Mouse (Mus musculus) lung, embryonic 15.5 days (tissue): ENCODE data around the gene Cant1. TPM values are rescaled to one million over a fixed set of nuclear protein-coding genes. Genes with fewer than 3 reads are reported as not detected.

Source experiments
- ATAC-seq: fragments of 200-750 bp; cut with Nextera tagmentation; 2 replicates; pipeline ENCODE4 v1.8.0; 2017; ENCODE audit warnings: moderate number of reproducible peaks, borderline replicate concordance; ENCODE audit not compliant: low FRiP score, low TSS enrichment; ENCODE audit errors: extremely low read depth
- H3K27ac ChIP-seq: fragments of 300-500 bp; sonication (generic); 2 replicates; pipeline ENCODE4 v1.5.1; 2015; ENCODE audit warnings: moderate library complexity, mild to moderate bottlenecking, inconsistent platforms
- H3K27me3 ChIP-seq: fragments of 300-500 bp; sonication (generic); 2 replicates; pipeline ENCODE4 v1.6.1; 2015; ENCODE audit warnings: inconsistent platforms
- H3K36me3 ChIP-seq: fragments of 300-500 bp; sonication (generic); 2 replicates; pipeline ENCODE4 v1.6.1; 2015; ENCODE audit warnings: inconsistent platforms
- H3K4me1 ChIP-seq: fragments of 300-500 bp; sonication (generic); 2 replicates; pipeline ENCODE4 v1.6.1; 2015; ENCODE audit warnings: inconsistent platforms
- H3K4me2 ChIP-seq: fragments of 300-500 bp; sonication (generic); 2 replicates; pipeline ENCODE4 v1.6.1; 2015; ENCODE audit warnings: inconsistent platforms, mild to moderate bottlenecking, moderate library complexity
- H3K4me3 ChIP-seq: fragments of 300-500 bp; sonication (generic); 2 replicates; pipeline ENCODE4 v1.5.1; 2015; ENCODE audit warnings: mild to moderate bottlenecking, inconsistent platforms
- H3K9ac ChIP-seq: fragments of 300-500 bp; sonication (generic); 2 replicates; pipeline ENCODE4 v1.6.1; 2015; ENCODE audit warnings: inconsistent platforms
- H3K9me3 ChIP-seq: fragments of 300-500 bp; sonication (generic); 2 replicates; pipeline ENCODE4 v1.6.1; 2016; ENCODE audit warnings: inconsistent platforms
- WGBS: fragments of 180-500 bp; shearing (Covaris S2); methylation state at CpG from one replicate; pipeline ENCODE4 v1.1.7; 2015; 5-methylcytosine and 5-hydroxymethylcytosine counted together
- polyA plus RNA-seq: library from polyadenylated mRNA; unstranded; fragments of >200 nt; fragmentation: Nextera tagmentation; extraction: Ambion mirVana; gene quantifications from 2 replicates; pipeline ENCODE4 v1.2.1, GENCODE M21; 2015

Cant1 gene
- polyA plus RNA-seq, 1 experiment from 2014 or later: 33.7 TPM

DNA sequence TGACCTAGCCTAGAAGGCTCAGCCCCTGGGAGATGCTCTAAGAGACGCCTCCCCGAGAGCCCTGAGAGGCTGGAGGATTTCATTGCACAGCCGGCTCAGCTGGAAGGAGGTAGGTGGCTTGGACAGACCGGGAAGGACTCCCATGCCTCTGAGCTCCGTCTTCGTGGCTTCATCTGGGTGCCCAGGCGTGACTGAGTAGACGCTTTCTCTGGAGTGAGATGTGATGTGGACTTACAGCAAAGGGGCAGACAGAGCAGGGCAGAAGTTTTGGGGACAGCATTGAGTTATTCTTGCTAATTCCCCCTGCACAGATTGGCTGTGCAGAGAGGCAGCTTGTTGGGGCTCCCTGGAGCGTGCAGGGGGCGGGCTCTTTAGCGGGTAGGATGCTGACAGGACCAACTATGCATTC, 9.6 kb upstream of the Cant1 start:
- peaks cover 64% of the 10 kb centered on the region for H3K4me1 ChIP-seq
- H3K27ac ChIP-seq: peak overlapping the region; percentile 72
- peak; percentile 43; the same call in 1 of the 2 replicates for ATAC-seq
- H3K27me3 ChIP-seq: no peaks in the 10 kb centered on the region
- whole genome bisulfite sequencing: 5% methylated on average over 11 of the region's 11 CpGs
- no peaks in the 10 kb centered on the region for H3K9me3 ChIP-seq
- peak overlapping the region; percentile 35 for H3K4me3 ChIP-seq
- peak overlapping the region; percentile 58 for H3K4me2 ChIP-seq
- no peaks in the 10 kb centered on the region for H3K36me3 ChIP-seq
- H3K9ac ChIP-seq: peak overlapping the region; percentile 28; the same call in 1 of the 2 replicates

DNA sequence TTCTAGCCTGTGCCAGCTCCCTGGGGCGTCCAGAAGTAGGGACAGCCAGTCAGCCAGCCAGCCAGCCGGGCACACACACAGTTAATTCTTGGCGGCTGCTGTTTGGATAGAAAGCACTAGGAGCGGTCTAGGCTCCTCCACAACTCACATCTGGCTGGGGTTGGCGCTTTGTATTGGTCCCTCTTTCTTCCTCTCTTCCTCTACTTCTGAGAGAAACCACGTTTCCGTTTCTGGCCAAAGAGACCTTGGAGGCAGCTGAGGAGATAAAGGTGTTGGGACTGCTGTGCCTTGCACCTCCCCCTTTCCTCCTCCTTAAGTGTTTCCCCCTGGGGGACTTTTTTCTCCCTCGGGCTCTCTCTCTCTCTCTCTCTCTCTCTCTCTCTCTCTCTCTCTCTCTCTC, 9.1 kb upstream of the Cant1 start, which contains the start of gene C1qtnf1:
Gene C1qtnf1 (plus strand): TSS at position 218 of the 400 bp plus-strand sequence.
- Histone ChIP-seq H3K36me3 (no peaks in the 10 kb centered on the region), H3K4me2 (peak within 1 kb of the TSS; percentile 58), H3K4me3 (peak within 1 kb of the TSS; percentile 35), H3K27ac (peak within 1 kb of the TSS; percentile 72), H3K27me3 (no peaks in the 10 kb centered on the region), H3K9ac (peak within 1 kb of the TSS; percentile 28; the same call in 1 of the 2 replicates), H3K4me1 (peaks cover 64% of the 10 kb centered on the region), H3K9me3 (no peaks in the 10 kb centered on the region)
- peak; percentile 32; the same call in 1 of the 2 replicates for ATAC-seq
- under 1% methylated on average over 8 of the region's 8 CpGs for WGBS

DNA sequence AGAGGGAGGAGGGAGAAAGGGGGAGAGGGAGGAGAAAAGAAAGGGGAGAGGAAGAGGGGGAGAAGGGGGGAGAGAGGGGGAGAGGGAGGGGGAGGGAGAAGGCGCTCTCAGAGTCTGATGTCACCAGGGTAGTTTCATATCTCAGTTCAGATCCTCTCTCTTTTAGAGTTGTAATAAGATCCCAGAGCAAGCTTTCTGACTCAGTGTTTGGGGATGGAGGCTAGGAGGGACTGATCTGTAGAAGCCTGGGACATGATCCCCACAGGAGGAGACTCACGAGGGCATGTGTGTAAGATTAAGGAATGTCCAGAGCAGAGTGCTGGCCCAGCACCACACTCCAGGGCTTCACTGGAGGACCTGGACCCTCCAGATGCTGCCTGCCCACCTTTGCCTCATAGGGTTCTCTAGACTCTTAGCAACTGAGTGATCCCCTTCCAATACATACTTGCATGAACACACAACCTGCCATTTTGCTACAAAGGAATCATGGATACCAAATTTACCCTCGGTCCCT, 8.4 kb upstream of the Cant1 start:
- WGBS: 22% methylated on average over 3 of the region's 3 CpGs
- Histone ChIP-seq H3K9me3 (no peaks in the 10 kb centered on the region), H3K9ac (no peak overlapping the region), H3K27me3 (no peaks in the 10 kb centered on the region), H3K4me3 (no peak overlapping the region), H3K4me1 (peaks cover 63% of the 10 kb centered on the region), H3K36me3 (no peaks in the 10 kb centered on the region), H3K27ac (peak overlapping the region; percentile 37; the same call in 1 of the 2 replicates), H3K4me2 (peak overlapping the region; percentile 58)
- no peak for ATAC-seq

DNA sequence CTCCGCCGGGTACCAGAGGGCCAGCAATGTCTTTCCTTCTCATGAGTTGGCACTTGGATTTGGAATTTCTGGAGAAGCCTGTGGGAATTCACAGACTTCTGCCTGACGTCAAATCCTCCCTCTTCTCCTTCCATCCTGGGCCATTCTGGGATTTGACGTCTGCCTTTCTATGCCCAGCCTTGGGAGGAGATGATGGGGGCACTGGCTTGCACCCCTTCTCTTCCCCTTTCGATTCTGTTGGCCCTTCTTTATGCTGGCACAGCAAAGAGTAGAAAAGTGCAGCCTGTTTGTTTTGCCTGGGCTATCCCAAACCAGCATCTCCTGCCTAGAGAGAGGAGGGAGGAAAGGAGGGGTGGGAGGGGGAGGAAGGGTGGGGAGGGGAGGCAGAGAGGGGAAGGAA, 7.9 kb upstream of the Cant1 start:
- H3K36me3 ChIP-seq: no peaks in the 10 kb centered on the region
- no peak overlapping the region for H3K9ac ChIP-seq
- 62% methylated on average over 5 of the region's 5 CpGs for WGBS
- H3K4me2 ChIP-seq: no peak overlapping the region
- H3K4me3 ChIP-seq: no peak overlapping the region
- peaks cover 59% of the 10 kb centered on the region for H3K4me1 ChIP-seq
- no peaks in the 10 kb centered on the region for H3K9me3 ChIP-seq
- no peaks in the 10 kb centered on the region for H3K27me3 ChIP-seq
- no peak overlapping the region for H3K27ac ChIP-seq
- no peak for ATAC-seq

DNA sequence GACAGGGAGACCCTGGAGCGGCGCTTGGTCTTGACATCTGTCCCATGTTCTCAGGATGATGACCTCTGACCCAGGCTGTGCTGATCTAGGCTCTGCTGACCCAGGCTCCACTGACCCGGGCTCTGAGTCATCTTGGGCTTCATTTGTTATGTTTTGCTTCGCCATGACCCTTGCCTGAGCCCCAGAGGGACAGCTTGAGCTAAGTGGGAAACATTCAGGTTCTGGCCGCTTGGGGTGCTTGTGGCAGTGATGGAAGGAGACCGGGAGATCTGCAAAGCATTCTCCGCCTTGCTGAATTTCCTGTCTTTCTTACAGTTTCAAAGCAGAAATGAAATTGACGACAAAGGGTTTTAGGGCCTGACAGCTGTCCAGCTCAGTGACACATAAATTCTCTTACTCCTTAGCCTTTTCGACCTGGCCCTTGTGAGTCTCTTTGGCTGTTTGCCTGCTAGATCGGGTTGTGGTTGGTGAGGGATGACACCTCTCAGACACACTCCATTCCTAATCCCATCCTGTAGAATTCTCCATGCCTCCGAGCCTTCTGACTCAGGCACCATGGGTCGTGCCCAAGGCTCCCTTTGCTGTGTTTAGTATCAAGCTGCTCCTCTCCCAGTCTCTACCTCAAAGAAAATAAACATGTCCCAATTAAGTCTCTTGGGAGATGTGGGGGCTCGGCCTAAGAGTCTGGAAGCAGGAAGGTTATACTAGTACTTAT, 5.9 kb upstream of the Cant1 start:
- no peak overlapping the region for H3K4me3 ChIP-seq
- H3K36me3 ChIP-seq: no peaks in the 10 kb centered on the region
- no peak overlapping the region for H3K9ac ChIP-seq
- H3K4me1 ChIP-seq: peaks cover 45% of the 10 kb centered on the region
- no peak for ATAC-seq
- 30% methylated on average over 13 of the region's 13 CpGs for WGBS
- no peaks in the 10 kb centered on the region for H3K9me3 ChIP-seq
- peak overlapping the region; percentile 4; the same call in 1 of the 2 replicates for H3K27ac ChIP-seq
- H3K4me2 ChIP-seq: no peak overlapping the region
- H3K27me3 ChIP-seq: no peaks in the 10 kb centered on the region

DNA sequence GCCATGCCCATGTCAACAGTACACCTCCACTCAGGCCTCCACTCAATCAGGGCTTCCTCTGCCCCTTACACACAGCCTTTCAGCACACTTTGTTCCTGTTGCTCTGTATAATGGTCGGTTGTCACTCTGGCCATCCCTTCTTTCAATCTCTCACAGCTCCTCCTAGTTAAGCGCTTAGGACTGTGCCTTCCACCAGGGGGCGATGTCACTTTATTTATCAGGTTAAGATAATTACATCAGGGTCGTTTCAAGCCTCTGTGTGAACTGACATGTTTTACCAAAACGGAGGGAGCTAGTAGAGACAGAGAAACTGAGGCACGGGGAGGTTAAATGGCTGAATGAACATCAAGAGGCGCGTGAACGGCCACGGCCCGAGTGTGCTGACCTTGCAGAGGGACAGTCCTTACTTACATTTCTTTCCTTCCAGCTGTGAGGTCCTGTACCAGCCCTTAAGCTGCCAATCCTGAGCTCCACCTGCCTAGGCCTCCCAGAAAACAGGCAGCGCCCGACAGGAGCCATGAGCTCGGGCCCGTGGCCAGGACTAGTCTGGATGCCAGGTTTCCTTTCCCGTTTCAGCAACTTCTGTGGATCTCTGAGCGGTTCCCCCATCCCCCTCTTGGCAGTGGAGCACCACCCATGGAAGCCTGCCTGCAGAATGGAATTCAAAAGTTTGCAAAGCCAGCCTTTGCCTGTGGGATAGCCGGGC, 4.5 kb upstream of the Cant1 start:
- Histone ChIP-seq H3K27me3 (no peaks in the 10 kb centered on the region), H3K4me1 (peaks cover 37% of the 10 kb centered on the region), H3K9me3 (no peaks in the 10 kb centered on the region), H3K4me2 (peak overlapping the region; percentile 47), H3K4me3 (no peak overlapping the region), H3K36me3 (no peaks in the 10 kb centered on the region), H3K27ac (peak overlapping the region; percentile 21), H3K9ac (no peak overlapping the region)
- WGBS: 1% methylated on average over 18 of the region's 18 CpGs
- ATAC-seq: no peak

DNA sequence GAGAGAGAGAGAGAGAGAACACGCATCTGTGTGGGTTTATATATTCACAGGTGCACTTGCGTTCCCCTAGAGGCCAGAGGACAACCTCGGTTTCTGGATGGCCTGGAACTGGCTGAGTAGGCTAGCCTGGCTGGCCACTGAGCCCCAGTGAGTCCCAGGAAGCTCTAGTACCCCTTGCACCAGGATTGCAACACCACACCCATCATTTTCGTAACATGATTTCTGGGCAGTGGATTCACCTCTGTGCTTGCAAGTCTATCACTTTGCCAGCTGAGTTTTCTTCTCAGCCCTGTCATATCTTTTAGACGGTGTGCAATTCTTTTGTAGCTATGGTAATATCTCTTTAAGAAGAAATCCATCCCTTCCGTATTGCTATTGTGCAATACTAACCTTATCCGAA, 1.4 kb upstream of the Cant1 start:
- Histone ChIP-seq H3K36me3 (peaks cover under 1% of the 10 kb centered on the region; the same call in 1 of the 2 replicates), H3K9me3 (no peaks in the 10 kb centered on the region), H3K27ac (no peak overlapping the region), H3K9ac (no peak overlapping the region), H3K4me3 (no peak overlapping the region), H3K4me2 (no peak overlapping the region), H3K27me3 (no peaks in the 10 kb centered on the region), H3K4me1 (peaks cover 38% of the 10 kb centered on the region)
- ATAC-seq: no peak
- WGBS: 65% methylated on average over 7 of the region's 7 CpGs

DNA sequence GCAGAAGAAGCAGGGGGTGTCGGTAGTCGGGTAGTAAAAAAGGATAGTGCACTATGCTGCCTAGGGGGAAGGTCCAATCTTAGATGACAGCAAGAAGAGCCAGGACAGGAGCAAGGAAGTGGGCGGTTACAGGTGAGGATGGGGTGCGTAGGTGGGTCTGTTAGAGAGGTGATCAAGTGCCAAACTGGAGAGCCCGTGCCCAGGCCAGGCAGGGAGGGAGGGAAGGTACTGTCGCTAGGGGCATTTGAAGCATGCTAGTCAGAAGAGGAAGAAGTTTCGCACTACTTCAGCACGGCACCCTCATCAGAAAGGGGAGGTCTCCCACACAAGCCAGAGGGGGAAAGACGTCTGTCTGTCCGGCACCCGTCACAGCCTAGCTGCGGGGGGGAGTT, 448 bp downstream of the Cant1 start:
- ATAC-seq: no peak
- no peaks in the 10 kb centered on the region for H3K9me3 ChIP-seq
- no peaks in the 10 kb centered on the region for H3K27me3 ChIP-seq
- WGBS: 2% methylated on average over 12 of the region's 12 CpGs
- peaks cover 13% of the 10 kb centered on the region for H3K36me3 ChIP-seq
- H3K4me3 ChIP-seq: peak overlapping the region; percentile 80
- H3K9ac ChIP-seq: peak overlapping the region; percentile 87
- H3K4me1 ChIP-seq: peaks cover 20% of the 10 kb centered on the region
- H3K27ac ChIP-seq: peak overlapping the region; percentile 66
- H3K4me2 ChIP-seq: peak overlapping the region; percentile 76

DNA sequence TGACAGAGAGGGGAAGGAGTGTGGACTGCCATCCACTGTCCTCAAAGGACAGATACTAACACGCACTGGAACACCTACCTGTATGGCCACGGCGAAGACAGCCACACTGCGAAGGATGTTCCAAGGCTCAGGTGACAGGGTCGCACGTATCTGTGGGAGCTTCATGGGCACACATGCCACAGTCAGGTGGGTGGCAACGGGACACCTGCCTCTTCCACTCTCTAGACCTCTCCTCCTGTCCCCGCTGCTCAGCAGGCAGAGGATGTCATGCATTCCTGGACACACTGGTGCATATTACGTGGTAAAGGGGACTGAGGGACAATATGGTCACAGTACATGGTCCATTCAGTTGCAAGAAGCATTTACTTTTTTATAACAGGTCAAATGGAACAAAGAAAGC, 1.4 kb downstream of the Cant1 start:
- 92% methylated on average over 9 of the region's 9 CpGs for WGBS
- H3K4me1 ChIP-seq: peaks cover 16% of the 10 kb centered on the region
- H3K4me3 ChIP-seq: peak overlapping the region; percentile 80; the same call in 1 of the 2 replicates
- H3K27ac ChIP-seq: no peak overlapping the region
- peak overlapping the region; percentile 87 for H3K9ac ChIP-seq
- H3K4me2 ChIP-seq: peak overlapping the region; percentile 76
- H3K27me3 ChIP-seq: no peaks in the 10 kb centered on the region
- no peaks in the 10 kb centered on the region for H3K9me3 ChIP-seq
- ATAC-seq: no peak
- peaks cover 14% of the 10 kb centered on the region for H3K36me3 ChIP-seq

DNA sequence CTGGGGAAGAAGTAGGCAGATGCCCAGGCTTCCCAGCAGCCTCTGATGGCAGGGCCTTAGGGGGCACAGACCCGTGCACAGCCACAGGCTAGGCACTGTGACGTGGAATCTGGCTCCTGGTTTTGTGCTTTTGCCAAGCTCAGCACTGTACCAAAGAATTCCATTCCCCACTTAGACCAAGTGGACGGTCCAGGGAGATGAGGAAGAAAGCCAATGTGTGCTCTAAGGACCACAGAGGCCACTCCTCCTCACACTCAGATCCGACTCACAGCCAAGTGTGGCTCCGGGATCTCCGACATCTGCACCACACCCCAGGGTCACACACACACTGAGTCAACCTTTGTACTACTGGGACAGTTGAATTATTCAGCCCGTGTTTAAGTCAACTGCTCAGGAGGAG, 2.8 kb downstream of the Cant1 start:
- Histone ChIP-seq H3K4me1 (peaks cover 16% of the 10 kb centered on the region), H3K27ac (no peak overlapping the region), H3K4me3 (no peak overlapping the region), H3K27me3 (no peaks in the 10 kb centered on the region), H3K9ac (no peak overlapping the region), H3K9me3 (no peaks in the 10 kb centered on the region), H3K4me2 (no peak overlapping the region), H3K36me3 (peaks cover 18% of the 10 kb centered on the region)
- WGBS: 79% methylated on average over 7 of the region's 7 CpGs
- no peak for ATAC-seq

DNA sequence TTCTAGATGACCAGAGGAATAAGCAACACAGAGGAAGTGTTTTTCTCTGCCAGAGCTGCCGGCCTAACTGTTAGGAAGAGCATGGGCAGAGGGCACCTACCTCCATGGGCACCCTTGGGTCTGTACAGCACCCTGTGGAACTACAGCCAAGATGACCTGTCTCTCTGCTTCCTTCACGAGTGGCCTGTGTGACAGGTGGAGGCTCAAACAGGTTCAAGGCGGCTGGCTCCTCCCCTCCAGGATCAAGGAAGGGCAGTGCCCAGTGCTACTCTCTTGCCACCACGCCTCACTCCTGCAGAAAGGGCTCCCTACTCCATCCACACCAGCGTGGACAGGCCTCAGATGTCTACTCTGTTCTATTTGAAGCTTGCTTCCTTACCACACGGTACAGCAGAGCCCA, 3.3 kb downstream of the Cant1 start:
- no peaks in the 10 kb centered on the region for H3K9me3 ChIP-seq
- 82% methylated on average over 6 of the region's 6 CpGs for WGBS
- peaks cover 22% of the 10 kb centered on the region for H3K36me3 ChIP-seq
- ATAC-seq: no peak
- H3K27ac ChIP-seq: no peak overlapping the region
- H3K4me2 ChIP-seq: no peak overlapping the region
- peaks cover 16% of the 10 kb centered on the region for H3K4me1 ChIP-seq
- no peak overlapping the region for H3K9ac ChIP-seq
- no peaks in the 10 kb centered on the region for H3K27me3 ChIP-seq
- H3K4me3 ChIP-seq: no peak overlapping the region

DNA sequence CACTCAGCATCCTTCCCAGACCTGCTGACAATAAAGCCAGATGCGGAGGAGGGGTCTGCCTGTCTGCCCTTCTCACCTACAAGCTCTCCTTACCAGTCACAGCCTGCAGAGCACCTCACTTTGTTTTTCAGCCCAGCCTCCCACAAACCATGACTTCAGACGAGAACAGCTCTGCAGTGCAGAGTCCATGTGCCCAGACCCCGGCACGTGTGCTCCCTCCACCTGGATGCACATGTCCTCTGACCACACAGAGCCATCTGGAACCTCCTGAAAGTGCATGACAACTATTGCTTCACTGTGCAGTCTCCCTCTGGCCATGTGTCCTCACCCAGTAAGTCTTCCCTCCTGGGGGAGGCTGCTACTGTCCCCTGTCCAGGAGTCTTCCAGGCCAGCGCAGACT, 4.6 kb downstream of the Cant1 start:
- peaks cover 28% of the 10 kb centered on the region for H3K36me3 ChIP-seq
- no peaks in the 10 kb centered on the region for H3K27me3 ChIP-seq
- no peak overlapping the region for H3K4me3 ChIP-seq
- H3K4me1 ChIP-seq: peaks cover 11% of the 10 kb centered on the region
- H3K27ac ChIP-seq: no peak overlapping the region
- no peaks in the 10 kb centered on the region for H3K9me3 ChIP-seq
- 87% methylated on average over 5 of the region's 5 CpGs for WGBS
- no peak for ATAC-seq
- H3K4me2 ChIP-seq: no peak overlapping the region
- H3K9ac ChIP-seq: no peak overlapping the region
